Mouse (Mus musculus): ENCODE data around the gene Prr5l. TPM values are rescaled to one million over a fixed set of nuclear protein-coding genes. Genes with fewer than 3 reads are reported as not detected.

The Prr5l gene
- polyA plus RNA-seq, 1 experiment from 2014 or later = 12.4 TPM

DNA sequence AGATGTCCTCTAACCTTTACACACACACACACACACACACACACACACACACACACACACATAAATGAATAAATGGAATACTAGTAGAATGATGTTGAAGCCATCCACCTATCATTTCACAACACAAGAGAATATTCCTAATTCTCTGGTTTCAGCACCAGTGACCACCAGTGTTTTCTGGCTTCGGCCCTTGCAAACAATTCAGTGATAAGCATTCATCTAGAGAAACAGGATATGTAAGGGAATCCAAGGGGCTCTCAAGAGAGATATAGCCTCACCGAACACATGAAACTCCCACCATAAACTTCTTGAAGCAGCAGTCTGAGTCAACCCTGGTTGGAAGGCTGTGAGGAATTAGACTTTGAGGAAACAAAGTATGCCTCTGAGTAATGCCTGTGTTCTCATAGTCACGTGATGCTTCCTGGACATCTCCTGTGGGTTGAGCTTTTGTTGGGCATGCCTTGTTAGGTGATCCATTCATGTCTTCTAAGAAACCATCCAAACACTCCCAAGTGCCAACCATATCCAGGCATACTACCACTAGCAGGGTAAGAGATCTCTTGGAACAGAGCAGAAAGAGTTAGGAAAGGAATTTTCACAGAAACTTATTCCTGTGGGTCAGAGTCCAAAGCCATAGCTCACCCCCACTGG, 55.8 kb downstream of the Prr5l start:
- no peaks in the 10 kb centered on the region for H3K27me3 ChIP-seq
- H3K36me3 ChIP-seq = no peaks in the 10 kb centered on the region
- ATAC-seq (ENCODE audit: low FRiP score) = no peak
- H3K9ac ChIP-seq = no peak overlapping the region
- no peak overlapping the region for H3K4me2 ChIP-seq (replicated peaks)
- H3K4me1 ChIP-seq = peaks cover 10% of the 10 kb centered on the region
- H3K9me3 ChIP-seq (replicated peaks) = no peaks in the 10 kb centered on the region
- 78% methylated on average over 3 of the region's 3 CpGs for WGBS
- H3K4me3 ChIP-seq = no peak overlapping the region
- no peak overlapping the region for H3K27ac ChIP-seq

DNA sequence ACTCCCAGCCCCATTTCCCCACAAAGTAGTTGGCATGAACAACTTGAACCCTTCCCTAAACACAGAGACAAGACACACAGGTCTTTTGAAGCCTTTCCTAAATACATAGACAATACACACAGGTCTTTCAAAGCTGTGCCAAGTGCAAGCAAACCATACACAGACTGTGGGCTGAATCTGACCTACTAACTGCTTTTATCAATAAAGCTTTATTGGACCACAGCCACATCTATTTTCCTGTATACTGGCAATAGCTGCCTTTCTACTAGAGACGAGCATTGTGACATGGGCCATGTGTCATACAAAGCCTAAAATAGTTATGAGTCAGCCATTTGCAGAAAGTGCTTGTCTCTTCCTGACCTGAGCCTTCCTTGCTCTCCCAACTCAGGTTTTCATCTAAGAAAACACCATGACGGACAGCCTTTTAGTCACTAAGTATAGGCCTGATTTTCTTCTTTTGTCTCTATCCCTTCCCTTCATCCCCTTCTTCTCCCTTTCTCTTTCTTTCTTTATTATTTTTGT, 56.6 kb downstream of the Prr5l start:
- no peaks in the 10 kb centered on the region for H3K9me3 ChIP-seq (replicated peaks)
- H3K4me1 ChIP-seq = peaks cover 10% of the 10 kb centered on the region
- H3K4me3 ChIP-seq = no peak overlapping the region
- H3K27ac ChIP-seq = no peak overlapping the region
- no peak overlapping the region for H3K4me2 ChIP-seq (replicated peaks)
- H3K36me3 ChIP-seq = no peaks in the 10 kb centered on the region
- no peaks in the 10 kb centered on the region for H3K27me3 ChIP-seq
- 88% methylated on average over 2 of the region's 2 CpGs for WGBS
- H3K9ac ChIP-seq = no peak overlapping the region
- ATAC-seq (ENCODE audit: low FRiP score) = no peak

DNA sequence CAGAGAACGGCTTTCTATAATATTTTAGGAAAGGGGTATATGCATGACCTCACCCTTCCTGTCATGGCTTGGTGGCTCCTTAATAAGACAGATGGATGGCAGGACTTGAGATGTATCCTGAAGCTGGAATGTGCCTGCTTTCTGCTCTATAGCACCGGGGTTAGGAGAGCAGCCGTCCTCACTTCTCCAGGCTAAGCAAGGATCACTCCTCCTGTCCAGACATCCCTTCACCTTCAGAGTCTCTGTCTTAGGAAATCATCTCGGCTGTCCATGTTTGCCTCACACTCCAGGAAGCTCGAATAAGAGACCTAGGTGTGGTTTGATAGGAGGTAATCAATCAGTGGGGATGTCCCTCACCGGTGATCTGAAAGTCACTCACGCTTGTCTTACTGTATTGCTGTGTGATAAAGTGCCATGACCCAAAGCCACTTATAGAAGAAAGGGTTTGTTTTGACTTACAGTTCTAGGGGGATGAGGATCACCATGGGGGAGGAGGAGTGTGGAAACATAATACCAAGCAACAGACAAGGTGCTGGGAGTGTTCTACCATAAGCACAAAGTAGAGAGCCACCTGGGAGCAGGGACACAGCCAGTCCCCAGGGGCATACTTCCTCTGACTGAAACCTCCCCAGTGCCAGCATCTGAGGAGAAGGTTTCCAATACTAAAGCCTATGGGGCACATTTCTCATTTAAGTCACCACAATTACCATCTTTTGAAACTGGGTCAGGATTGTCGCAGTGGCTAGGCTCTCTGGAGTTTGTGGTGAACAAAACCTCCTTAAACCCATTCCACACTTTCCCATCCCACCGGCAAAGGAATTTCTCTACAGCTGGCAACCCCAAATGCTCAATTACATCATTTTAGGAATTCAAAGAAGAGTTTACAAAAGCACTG, 57.4 kb downstream of the Prr5l start:
- ATAC-seq (ENCODE audit: low FRiP score) = no peak
- Histone ChIP-seq H3K36me3 (no peaks in the 10 kb centered on the region), H3K4me3 (no peak overlapping the region), H3K27ac (no peak overlapping the region), H3K9ac (no peak overlapping the region), H3K4me2 (replicated peaks) (no peak overlapping the region), H3K27me3 (no peaks in the 10 kb centered on the region), H3K9me3 (replicated peaks) (no peaks in the 10 kb centered on the region), H3K4me1 (peaks cover 8% of the 10 kb centered on the region)
- WGBS = 87% methylated on average over 9 of the region's 9 CpGs

DNA sequence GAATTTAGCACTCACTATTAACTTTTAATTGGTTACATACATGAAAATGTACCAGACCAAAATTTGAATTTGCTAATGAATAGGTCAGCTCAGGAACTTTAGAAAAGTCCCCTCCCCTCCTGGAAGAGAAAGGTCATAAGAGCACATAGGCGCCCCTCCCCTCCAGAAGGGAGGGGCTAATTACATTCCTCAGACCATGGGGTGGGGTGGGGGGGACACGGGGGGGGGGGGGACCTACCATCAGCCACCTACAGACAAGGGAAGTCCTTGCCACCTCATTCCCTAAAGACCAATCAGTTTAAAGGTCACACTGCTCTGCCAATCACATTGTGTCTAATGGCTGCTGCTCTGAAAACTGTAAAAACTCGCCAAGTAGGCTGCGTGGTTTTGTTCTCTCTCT, 59.0 kb downstream of the Prr5l start:
- Histone ChIP-seq H3K4me3 (no peak overlapping the region), H3K27me3 (no peaks in the 10 kb centered on the region), H3K9me3 (replicated peaks) (no peaks in the 10 kb centered on the region), H3K36me3 (no peaks in the 10 kb centered on the region), H3K4me1 (no peaks in the 10 kb centered on the region), H3K9ac (no peak overlapping the region), H3K4me2 (replicated peaks) (no peak overlapping the region), H3K27ac (no peak overlapping the region)
- no peak for ATAC-seq (ENCODE audit: low FRiP score)
- WGBS = 49% methylated on average over 4 of the region's 4 CpGs

DNA sequence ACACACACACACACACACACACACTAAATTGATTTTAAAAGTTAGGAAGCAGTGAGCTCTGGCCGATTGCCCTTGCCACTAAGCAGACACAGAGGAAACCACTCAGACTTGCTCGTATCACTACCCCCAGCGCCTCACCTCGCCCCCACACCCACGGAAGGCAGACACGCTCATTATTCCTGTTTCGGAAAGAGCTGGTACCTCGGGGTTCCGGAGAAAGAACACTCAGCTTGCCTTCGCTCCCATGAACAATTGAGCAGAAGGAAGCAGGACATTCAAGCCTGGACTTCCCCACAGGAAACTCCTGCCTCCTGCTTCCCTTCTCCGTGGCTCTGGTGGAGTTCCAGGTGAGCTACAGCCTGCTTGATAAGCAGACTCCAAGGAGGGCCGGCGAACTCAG, 60.0 kb downstream of the Prr5l start:
- 73% methylated on average over 13 of the region's 13 CpGs for WGBS
- H3K27ac ChIP-seq = no peak overlapping the region
- ATAC-seq (ENCODE audit: low FRiP score) = no peak
- no peaks in the 10 kb centered on the region for H3K27me3 ChIP-seq
- H3K9ac ChIP-seq = no peak overlapping the region
- H3K4me2 ChIP-seq (replicated peaks) = no peak overlapping the region
- H3K9me3 ChIP-seq (replicated peaks) = no peaks in the 10 kb centered on the region
- H3K36me3 ChIP-seq = no peaks in the 10 kb centered on the region
- H3K4me3 ChIP-seq = no peak overlapping the region
- H3K4me1 ChIP-seq = no peaks in the 10 kb centered on the region

DNA sequence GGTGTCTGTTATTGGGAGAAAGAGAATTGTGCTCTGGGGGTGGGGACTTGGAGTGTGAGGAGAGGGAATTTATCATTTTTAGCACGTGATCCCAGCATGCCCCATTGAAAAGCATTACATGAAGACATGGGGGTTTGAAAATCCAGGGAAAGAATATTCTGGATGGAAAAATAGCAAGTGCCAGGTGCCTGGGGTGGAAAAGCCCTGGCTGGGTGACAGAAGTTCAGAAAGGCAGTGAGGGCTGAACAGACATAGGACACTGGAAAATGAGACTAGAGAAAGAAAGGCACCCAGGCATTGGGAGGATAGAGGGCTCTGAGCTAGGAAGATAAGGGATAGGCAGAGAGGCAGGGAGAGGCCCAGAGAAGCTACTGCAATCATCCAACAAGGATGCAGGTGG, 62.0 kb downstream of the Prr5l start:
- no peak overlapping the region for H3K27ac ChIP-seq
- H3K4me3 ChIP-seq = no peak overlapping the region
- H3K4me1 ChIP-seq = no peaks in the 10 kb centered on the region
- no peaks in the 10 kb centered on the region for H3K27me3 ChIP-seq
- no peak overlapping the region for H3K4me2 ChIP-seq (replicated peaks)
- no peaks in the 10 kb centered on the region for H3K36me3 ChIP-seq
- ATAC-seq (ENCODE audit: low FRiP score) = no peak
- WGBS = 82% methylated on average over 1 of the region's 1 CpGs
- H3K9me3 ChIP-seq (replicated peaks) = no peaks in the 10 kb centered on the region
- no peak overlapping the region for H3K9ac ChIP-seq

DNA sequence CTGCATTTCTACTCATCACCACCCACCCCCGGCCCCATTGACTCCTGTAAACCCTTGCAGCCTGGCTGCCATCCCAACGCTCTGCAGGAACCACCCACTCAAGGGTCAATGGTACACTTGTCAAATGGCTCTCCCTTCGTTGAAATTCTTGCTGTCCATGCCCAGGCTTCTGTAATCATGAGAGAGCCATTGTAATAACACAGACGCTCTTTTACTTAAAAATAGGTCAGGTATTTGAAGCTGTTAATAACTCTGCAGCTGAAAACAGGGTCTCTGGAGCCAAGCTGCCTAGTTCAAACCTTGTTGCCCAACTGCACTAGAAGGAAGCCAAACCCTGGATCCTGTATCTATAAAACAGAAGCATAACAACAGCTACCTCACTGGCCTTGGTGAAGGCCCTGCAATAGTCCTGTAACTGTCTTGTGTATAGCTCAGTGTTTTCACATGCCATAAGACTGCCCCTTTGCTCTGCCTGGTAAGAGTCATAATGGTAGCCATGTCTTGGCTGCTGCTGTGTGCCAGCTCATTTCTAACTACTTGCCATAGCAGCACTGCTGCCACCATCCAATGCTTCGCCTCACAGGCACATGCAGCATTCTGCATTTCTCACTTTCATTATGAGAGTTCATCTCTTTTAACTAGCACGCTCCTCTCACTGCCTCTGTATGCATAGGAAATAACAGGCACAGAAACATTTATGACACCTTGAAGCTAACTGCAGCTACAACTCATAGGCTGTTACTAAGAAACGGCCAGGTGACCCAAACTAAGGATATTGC, 63.7 kb downstream of the Prr5l start:
- no peak for ATAC-seq (ENCODE audit: low FRiP score)
- no peak overlapping the region for H3K4me3 ChIP-seq

DNA sequence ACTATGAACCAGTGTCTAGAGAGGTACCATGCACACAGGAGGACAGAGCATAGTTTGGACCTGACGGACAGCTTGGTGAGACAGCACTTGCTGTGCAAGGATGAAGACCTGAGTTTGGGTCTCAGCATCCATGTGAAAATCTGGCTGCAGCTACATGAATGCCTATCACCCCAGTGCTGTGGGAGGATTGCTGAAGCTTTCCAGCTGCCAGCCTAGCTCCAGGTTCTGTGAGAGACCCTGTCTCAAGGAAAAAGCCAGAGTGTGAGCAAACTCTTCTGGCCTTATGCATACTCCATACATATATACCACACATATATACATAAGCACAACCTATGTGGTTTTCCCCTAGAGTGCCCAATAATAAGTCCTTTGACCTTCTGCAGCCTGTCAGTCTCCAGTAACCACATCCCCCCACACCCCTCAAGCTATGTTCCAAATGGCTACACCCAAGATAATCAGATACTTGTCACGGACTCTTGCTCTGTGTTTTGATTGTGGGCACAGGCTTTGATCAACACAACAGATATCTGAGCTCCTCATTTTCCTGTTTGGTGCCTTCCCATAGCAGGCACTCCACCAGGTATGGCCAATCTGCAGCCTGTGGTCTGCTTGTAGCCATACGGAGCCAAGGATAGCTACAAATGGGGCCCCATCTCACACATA, 66.0 kb downstream of the Prr5l start:
- Histone ChIP-seq H3K27ac (no peak overlapping the region), H3K4me3 (no peak overlapping the region), H3K9ac (no peak overlapping the region), H3K4me1 (peaks cover 3% of the 10 kb centered on the region; the same call in 1 of the 2 replicates), H3K36me3 (no peaks in the 10 kb centered on the region), H3K4me2 (replicated peaks) (no peak overlapping the region), H3K27me3 (no peaks in the 10 kb centered on the region), H3K9me3 (replicated peaks) (no peaks in the 10 kb centered on the region)
- ATAC-seq (ENCODE audit: low FRiP score) = no peak
- 72% methylated on average over 3 of the region's 3 CpGs for WGBS

More for the DNA sequence above, 63.7 kb downstream of the Prr5l start:
- Histone ChIP-seq H3K27me3 (no peaks in the 10 kb centered on the region), H3K36me3 (no peaks in the 10 kb centered on the region), H3K9ac (no peak overlapping the region), H3K27ac (no peak overlapping the region), H3K9me3 (replicated peaks) (no peaks in the 10 kb centered on the region), H3K4me2 (replicated peaks) (no peak overlapping the region), H3K4me1 (peaks cover 3% of the 10 kb centered on the region; the same call in 1 of the 2 replicates)
- 76% methylated on average over 7 of the region's 7 CpGs for WGBS

DNA sequence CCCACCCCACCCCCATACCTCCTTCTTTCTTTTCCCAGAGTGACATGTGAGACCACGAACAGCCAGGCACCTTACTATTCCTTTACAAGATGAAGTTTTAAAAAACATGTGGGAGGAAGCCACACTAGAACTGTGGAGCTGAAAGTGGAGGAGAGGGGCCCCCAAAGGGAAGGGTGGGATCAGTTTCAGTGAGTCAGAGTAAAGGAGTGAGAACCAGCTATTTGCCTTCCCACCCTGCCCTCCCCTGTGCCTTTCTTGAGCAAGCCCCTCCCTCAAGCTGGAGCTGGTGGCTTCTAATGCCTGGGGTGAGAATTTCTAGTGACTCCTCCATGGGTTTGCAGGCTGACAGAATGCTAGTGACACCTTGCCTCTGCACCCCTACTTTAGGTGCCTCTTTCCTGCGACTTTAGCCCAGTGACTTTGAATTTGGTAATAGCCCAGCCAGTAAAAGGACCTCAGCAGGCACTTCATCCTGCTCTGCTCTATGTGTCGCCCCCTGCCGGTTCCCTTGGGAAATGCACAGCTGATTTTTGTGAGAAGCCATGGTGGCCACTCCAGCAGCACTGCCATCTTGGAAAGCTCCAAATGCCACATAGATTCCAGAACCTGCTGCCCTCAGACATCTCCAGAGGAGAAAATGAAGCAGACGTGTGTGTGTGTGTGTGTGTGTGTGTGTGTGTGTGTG, 67.4 kb downstream of the Prr5l start:
- no peak overlapping the region for H3K27ac ChIP-seq
- 31% methylated on average over 5 of the region's 5 CpGs for WGBS
- H3K27me3 ChIP-seq = no peaks in the 10 kb centered on the region
- ATAC-seq (ENCODE audit: low FRiP score) = no peak
- H3K4me2 ChIP-seq (replicated peaks) = no peak overlapping the region
- no peak overlapping the region for H3K9ac ChIP-seq
- peaks cover 3% of the 10 kb centered on the region; the same call in 1 of the 2 replicates for H3K4me1 ChIP-seq
- H3K4me3 ChIP-seq = no peak overlapping the region
- no peaks in the 10 kb centered on the region for H3K9me3 ChIP-seq (replicated peaks)
- no peaks in the 10 kb centered on the region for H3K36me3 ChIP-seq

DNA sequence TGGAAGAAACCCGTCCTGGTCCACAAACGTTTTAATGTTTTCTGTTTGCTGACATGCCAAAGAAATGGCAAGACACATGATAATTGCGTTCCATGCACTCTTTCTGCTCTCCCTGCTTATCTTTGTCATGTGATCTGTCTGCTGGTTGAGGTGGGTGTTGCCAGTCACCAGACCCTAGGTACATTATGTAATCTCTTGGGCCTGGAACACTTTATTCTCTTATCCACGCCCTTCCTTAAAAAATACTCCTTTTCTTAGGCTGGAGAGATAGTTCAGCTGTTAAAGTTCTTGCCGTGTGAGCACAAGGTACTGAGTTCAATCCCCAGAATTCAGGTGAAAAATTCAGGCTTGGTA, 68.6 kb downstream of the Prr5l start:
- Histone ChIP-seq H3K36me3 (no peaks in the 10 kb centered on the region), H3K27ac (no peak overlapping the region)
- 73% methylated on average over 5 of the region's 5 CpGs for WGBS

DNA sequence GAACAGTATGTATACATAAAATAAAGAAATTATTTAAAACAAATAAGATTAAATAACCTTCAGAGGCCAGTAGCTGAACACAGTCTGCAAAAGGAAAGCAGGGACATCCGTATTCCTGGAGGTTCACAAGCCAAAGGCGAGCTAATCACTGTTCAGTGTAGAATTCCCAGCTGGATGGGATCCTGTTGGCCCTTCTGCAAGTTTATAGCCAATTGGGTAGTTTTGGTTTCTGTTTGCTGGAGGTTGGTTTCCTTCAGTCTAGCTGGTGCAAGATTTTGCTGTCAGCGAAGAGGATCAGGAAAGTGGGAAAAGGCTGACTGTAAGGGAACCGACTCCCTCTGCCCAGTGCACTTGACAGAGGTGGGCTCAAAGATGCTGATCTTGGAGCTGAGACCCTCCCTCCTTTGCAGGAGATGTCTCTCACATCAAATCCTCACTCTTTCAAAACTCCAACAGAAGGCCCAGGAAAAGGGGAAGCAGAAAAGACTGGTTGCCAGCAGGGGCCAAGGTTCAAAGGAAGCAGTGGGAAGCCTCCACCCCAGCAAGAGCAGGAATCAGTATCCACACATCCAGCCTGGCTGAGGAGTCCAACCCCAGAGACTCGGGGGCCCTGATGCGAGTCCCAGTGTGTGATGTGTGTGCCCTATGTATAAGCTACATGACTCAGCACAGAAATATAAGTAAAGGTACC, 69.1 kb downstream of the Prr5l start:
- Histone ChIP-seq H3K27ac (no peak overlapping the region), H3K4me1 (peaks cover 3% of the 10 kb centered on the region; the same call in 1 of the 2 replicates)

More for the DNA sequence above, 68.6 kb downstream of the Prr5l start:
- Histone ChIP-seq H3K9ac (no peak overlapping the region), H3K4me2 (replicated peaks) (no peak overlapping the region), H3K27me3 (no peaks in the 10 kb centered on the region), H3K9me3 (replicated peaks) (no peaks in the 10 kb centered on the region), H3K4me1 (peaks cover 3% of the 10 kb centered on the region; the same call in 1 of the 2 replicates), H3K4me3 (no peak overlapping the region)
- ATAC-seq (ENCODE audit: low FRiP score) = no peak

More for the DNA sequence above, 69.1 kb downstream of the Prr5l start:
- no peak overlapping the region for H3K4me2 ChIP-seq (replicated peaks)
- H3K27me3 ChIP-seq = no peaks in the 10 kb centered on the region
- WGBS = 60% methylated on average over 6 of the region's 6 CpGs
- H3K9me3 ChIP-seq (replicated peaks) = no peaks in the 10 kb centered on the region
- H3K9ac ChIP-seq = no peak overlapping the region
- no peaks in the 10 kb centered on the region for H3K36me3 ChIP-seq
- ATAC-seq (ENCODE audit: low FRiP score) = no peak
- no peak overlapping the region for H3K4me3 ChIP-seq
